Mouse (Mus musculus) lung, adult 2 months (tissue): Measurements from ENCODE around the gene Taok3.

Experiments
- CTCF ChIP-seq: fragments of 200-500 bp; IDR thresholded peaks from 2 replicates; pipeline ENCODE4 v1.5.1; 2011; ENCODE audit warnings: mild to moderate bottlenecking, low read length, control low read depth; ENCODE audit not compliant: insufficient read depth
- POLR2A ChIP-seq: fragments of 200-500 bp; IDR thresholded peaks from 2 replicates; pipeline ENCODE4 v1.6.1; 2011; ENCODE audit warnings: low read depth, mild to moderate bottlenecking, control low read depth, low read length, borderline replicate concordance; ENCODE audit errors: extremely low read depth

DNA sequence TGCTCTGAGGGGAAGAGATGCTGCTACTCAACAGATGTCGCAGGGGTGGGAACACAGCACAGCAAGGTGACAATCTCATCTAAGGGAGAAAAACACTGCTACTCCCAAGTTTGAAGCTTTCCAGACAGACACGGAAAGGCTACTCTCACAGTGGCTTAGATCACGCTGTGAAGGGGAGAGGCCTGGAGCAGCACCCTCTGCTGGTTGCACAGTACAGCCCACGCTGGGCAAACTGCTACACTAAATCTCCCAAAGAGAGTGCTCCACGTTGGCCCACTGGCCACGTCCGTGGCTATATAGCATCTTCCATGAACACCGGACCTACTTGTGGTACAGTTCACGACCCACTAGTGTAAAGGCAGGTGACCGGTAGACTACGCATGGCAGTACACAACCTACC, 20.2 kb upstream of the Taok3 start:
- TF ChIP-seq POLR2A (no peak), CTCF (no peak)
